15 mouse cellular contexts compared by ENCODE assay signal in genomic region chr13:45925294-45925693, GRCm38 (mm10). TPM values are rescaled to one million over a fixed set of nuclear protein-coding genes. Genes with fewer than 3 reads are reported as not detected.
DNase-seq lines count a peak whose midpoint lies in the region; ATAC-seq and TF ChIP-seq lines count a peak whose summit lies in the region.
"Had no signal": no experiment of that assay in that cellular context is flagged by ENCODE, and none has a peak within 500 bp of the region (broad histone marks: within the 10 kb centered on the region; RNA-seq: fewer than 3 reads in every experiment).

No protein-coding gene starts in this region.

- H3K4me2 ChIP-seq in kidney, postnatal 0 days (ENCODE audit: low read length) = no peak overlapping the region
- H3K4me2 ChIP-seq in liver, embryonic 12.5 days = peak overlapping the region; percentile 46
- no peak overlapping the region for H3K4me2 ChIP-seq in stomach, embryonic 15.5 days
- H3K4me2 ChIP-seq: hindbrain, embryonic 12.5 days; kidney, embryonic 15.5 days; limb, embryonic 15.5 days; midbrain, embryonic 15.5 days; neural tube, embryonic 12.5 days had no signal

- H3K27me3 ChIP-seq in kidney, postnatal 0 days (ENCODE audit: insufficient read depth, low read length) = no peaks in the 10 kb centered on the region
- no peaks in the 10 kb centered on the region for H3K27me3 ChIP-seq in liver, embryonic 12.5 days (replicated peaks)
- no peaks in the 10 kb centered on the region for H3K27me3 ChIP-seq in stomach, embryonic 15.5 days (replicated peaks)
- H3K27me3 ChIP-seq: hindbrain, embryonic 12.5 days; kidney, embryonic 15.5 days; limb, embryonic 15.5 days; midbrain, embryonic 15.5 days; neural tube, embryonic 12.5 days had no signal

- no peak overlapping the region for H3K4me3 ChIP-seq in kidney, postnatal 0 days (replicated peaks; ENCODE audit: low read depth, low read length)
- H3K4me3 ChIP-seq in liver, embryonic 12.5 days = peak overlapping the region; percentile 29
- H3K4me3 ChIP-seq in stomach, embryonic 15.5 days (replicated peaks) = no peak overlapping the region
- H3K4me3 ChIP-seq: hindbrain, embryonic 12.5 days; kidney, embryonic 15.5 days; limb, embryonic 15.5 days; midbrain, embryonic 15.5 days; neural tube, embryonic 12.5 days had no signal

- no peak for DNase-seq in kidney, postnatal 0 days (ENCODE audit: low spot score)
- DNase-seq in kidney, postnatal 25 days = no peak
- DNase-seq in WW6 (ENCODE audit: low read depth, low spot score) = peak; percentile 36
- no peak for DNase-seq in spleen, adult 18-20 months
- DNase-seq in thymus, postnatal 25 days = no peak
- no peak for DNase-seq in kidney, postnatal 36 days
- DNase-seq: cerebellum, postnatal 14 days; retina, postnatal 1 day had no signal

- no peaks in the 10 kb centered on the region for H3K9me3 ChIP-seq in kidney, postnatal 0 days (replicated peaks; ENCODE audit: low read length)
- no peaks in the 10 kb centered on the region for H3K9me3 ChIP-seq in liver, embryonic 12.5 days (replicated peaks)
- H3K9me3 ChIP-seq in stomach, embryonic 15.5 days = no peaks in the 10 kb centered on the region
- H3K9me3 ChIP-seq: hindbrain, embryonic 12.5 days; kidney, embryonic 15.5 days; limb, embryonic 15.5 days; midbrain, embryonic 15.5 days; neural tube, embryonic 12.5 days had no signal

- H3K36me3 ChIP-seq in kidney, postnatal 0 days (ENCODE audit: insufficient read depth, low read length) = no peaks in the 10 kb centered on the region
- no peaks in the 10 kb centered on the region for H3K36me3 ChIP-seq in liver, embryonic 12.5 days
- no peaks in the 10 kb centered on the region for H3K36me3 ChIP-seq in stomach, embryonic 15.5 days
- H3K36me3 ChIP-seq: hindbrain, embryonic 12.5 days; kidney, embryonic 15.5 days; limb, embryonic 15.5 days; midbrain, embryonic 15.5 days; neural tube, embryonic 12.5 days had no signal

- no peak overlapping the region for H3K9ac ChIP-seq in kidney, postnatal 0 days (ENCODE audit: low read depth, low read length)
- no peak overlapping the region for H3K9ac ChIP-seq in liver, embryonic 12.5 days
- H3K9ac ChIP-seq in stomach, embryonic 15.5 days = no peak overlapping the region
- H3K9ac ChIP-seq: hindbrain, embryonic 12.5 days; kidney, embryonic 15.5 days; limb, embryonic 15.5 days; midbrain, embryonic 15.5 days; neural tube, embryonic 12.5 days had no signal

- 90% methylated on average over 4 of the region's 4 CpGs for WGBS in kidney, postnatal 0 days
- WGBS in liver, embryonic 12.5 days (ENCODE audit: insufficient replicate concordance) = 58% methylated on average over 4 of the region's 4 CpGs
- WGBS in stomach, embryonic 15.5 days = 78% methylated on average over 4 of the region's 4 CpGs

- H3K4me1 ChIP-seq in kidney, postnatal 0 days (replicated peaks; ENCODE audit: insufficient read depth, low read length) = peaks cover 20% of the 10 kb centered on the region; the same call in 1 of the 2 replicates
- H3K4me1 ChIP-seq in liver, embryonic 12.5 days = peaks cover 32% of the 10 kb centered on the region; the same call in 1 of the 2 replicates
- peaks cover 6% of the 10 kb centered on the region; the same call in 1 of the 2 replicates for H3K4me1 ChIP-seq in stomach, embryonic 15.5 days
- H3K4me1 ChIP-seq: hindbrain, embryonic 12.5 days; neural tube, embryonic 12.5 days had no signal

- no peak for ATAC-seq in kidney, postnatal 0 days (replicated peaks; ENCODE audit: low FRiP score, low read depth)
- peak; percentile 77 for ATAC-seq in liver, embryonic 12.5 days
- ATAC-seq in stomach, embryonic 15.5 days (ENCODE audit: insufficient read depth, low FRiP score, low read depth) = no peak
- ATAC-seq: midbrain, embryonic 15.5 days had no signal

- H3K27ac ChIP-seq in kidney, postnatal 0 days = 0 out of 2 replicates have a peak overlapping the region, but pooled peaks have one; percentile 2
- no peak overlapping the region for H3K27ac ChIP-seq in liver, embryonic 12.5 days
- H3K27ac ChIP-seq in stomach, embryonic 15.5 days = peak overlapping the region; percentile 64; the same call in 1 of the 2 replicates
- H3K27ac ChIP-seq: hindbrain, embryonic 12.5 days; limb, embryonic 15.5 days; midbrain, embryonic 15.5 days; neural tube, embryonic 12.5 days had no signal

- no peak for TF ChIP-seq CTCF in kidney, postnatal 0 days (IDR thresholded peaks at IDR 0.05; ENCODE audit: low read depth)

RNA-seq across cellular contexts. Expression of gene Atxn1, which starts 39.5 kb away (rescaled TPM):
- 6.8 and 9.4 TPM in 2 replicates for polyA plus RNA-seq in kidney, postnatal 0 days (2015; fragmentation: Nextera tagmentation; extraction: Ambion mirVana)
- polyA plus RNA-seq in liver, embryonic 12.5 days (2016; fragmentation: Nextera tagmentation; extraction: Ambion mirVana) = 1.6 and 1.7 TPM in 2 replicates
- polyA plus RNA-seq in stomach, embryonic 15.5 days (2015; fragmentation: Nextera tagmentation; extraction: Ambion mirVana) = 7.1 and 8.5 TPM in 2 replicates
